Mouse (Mus musculus): ENCODE data around the gene Scgb1a1. TPM values are rescaled to one million over a fixed set of nuclear protein-coding genes. Genes with fewer than 3 reads are reported as not detected.

Gene Scgb1a1
- polyA plus RNA-seq, 1 experiment from 2014 or later = not detected

GRCm38 (mm10) chr19:9039266-9039665 is 48.5 kb downstream of the Scgb1a1 start:
- Histone ChIP-seq H3K9me3 (replicated peaks; ENCODE audit: low read length) (no peaks in the 10 kb centered on the region), H3K27ac (no peak overlapping the region), H3K4me3 (replicated peaks; ENCODE audit: low read depth, low read length) (no peak overlapping the region), H3K27me3 (ENCODE audit: insufficient read depth, low read length) (no peaks in the 10 kb centered on the region), H3K4me1 (replicated peaks; ENCODE audit: insufficient read depth, low read length) (no peaks in the 10 kb centered on the region), H3K36me3 (ENCODE audit: insufficient read depth, low read length) (no peaks in the 10 kb centered on the region), H3K9ac (ENCODE audit: low read depth, low read length) (no peak overlapping the region), H3K4me2 (ENCODE audit: low read length) (no peak overlapping the region)
- TF ChIP-seq CTCF (IDR thresholded peaks at IDR 0.05; ENCODE audit: low read depth) = no peak
- ATAC-seq (replicated peaks; ENCODE audit: low FRiP score, low read depth) (no peak), DNase-seq (ENCODE audit: low spot score) (no peak)
- 76% methylated on average over 4 of the region's 4 CpGs for whole genome bisulfite sequencing

DNA sequence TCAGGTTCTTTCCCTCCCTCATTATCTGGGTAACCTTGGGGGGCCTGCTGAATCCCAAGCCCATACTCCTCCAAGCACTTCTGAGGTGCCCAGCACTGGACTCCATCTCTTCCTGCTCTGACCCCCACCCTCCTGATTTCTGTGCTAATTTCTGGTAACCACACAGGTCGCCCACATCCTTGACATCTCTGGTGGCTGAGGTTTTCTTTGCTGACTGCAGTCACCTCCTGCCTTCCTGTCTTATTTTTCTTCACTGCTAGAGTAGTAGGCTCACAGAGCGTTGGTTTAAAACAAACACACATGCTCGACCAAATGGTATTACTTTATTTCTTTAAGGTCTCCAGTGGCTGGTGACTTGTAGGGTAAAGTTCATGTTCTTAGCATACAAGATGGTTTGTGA is 49.6 kb downstream of the Scgb1a1 start:
- H3K4me1 ChIP-seq (replicated peaks; ENCODE audit: insufficient read depth, low read length) = no peaks in the 10 kb centered on the region
- H3K4me3 ChIP-seq (replicated peaks; ENCODE audit: low read depth, low read length) = no peak overlapping the region
- no peak for ATAC-seq (replicated peaks; ENCODE audit: low FRiP score, low read depth)
- TF ChIP-seq CTCF (IDR thresholded peaks at IDR 0.05; ENCODE audit: low read depth) = no peak
- no peak overlapping the region for H3K4me2 ChIP-seq (ENCODE audit: low read length)
- no peak overlapping the region for H3K27ac ChIP-seq
- WGBS = 49% methylated on average over 3 of the region's 3 CpGs
- H3K9ac ChIP-seq (ENCODE audit: low read depth, low read length) = no peak overlapping the region
- H3K36me3 ChIP-seq (ENCODE audit: insufficient read depth, low read length) = no peaks in the 10 kb centered on the region
- no peaks in the 10 kb centered on the region for H3K9me3 ChIP-seq (replicated peaks; ENCODE audit: low read length)
- DNase-seq (ENCODE audit: low spot score) = no peak
- no peaks in the 10 kb centered on the region for H3K27me3 ChIP-seq (ENCODE audit: insufficient read depth, low read length)

GRCm38 (mm10) chr19:9035101-9035500 is 52.7 kb downstream of the Scgb1a1 start:
- no peak for DNase-seq (ENCODE audit: low spot score)
- Histone ChIP-seq H3K4me1 (replicated peaks; ENCODE audit: insufficient read depth, low read length) (no peaks in the 10 kb centered on the region), H3K27me3 (ENCODE audit: insufficient read depth, low read length) (no peaks in the 10 kb centered on the region), H3K9ac (ENCODE audit: low read depth, low read length) (no peak overlapping the region), H3K4me3 (replicated peaks; ENCODE audit: low read depth, low read length) (no peak overlapping the region), H3K36me3 (ENCODE audit: insufficient read depth, low read length) (no peaks in the 10 kb centered on the region), H3K4me2 (ENCODE audit: low read length) (no peak overlapping the region), H3K27ac (no peak overlapping the region), H3K9me3 (replicated peaks; ENCODE audit: low read length) (no peaks in the 10 kb centered on the region)
- 67% methylated on average over 3 of the region's 3 CpGs for WGBS
- no peak for TF ChIP-seq CTCF (IDR thresholded peaks at IDR 0.05; ENCODE audit: low read depth)
- no peak for ATAC-seq (replicated peaks; ENCODE audit: low FRiP score, low read depth)

- no peak overlapping the region for H3K9ac ChIP-seq (ENCODE audit: low read depth, low read length)
- H3K4me3 ChIP-seq (replicated peaks; ENCODE audit: low read depth, low read length) = no peak overlapping the region
- DNase-seq (ENCODE audit: low spot score) = no peak
- no peaks in the 10 kb centered on the region for H3K4me1 ChIP-seq (replicated peaks; ENCODE audit: insufficient read depth, low read length)
- H3K36me3 ChIP-seq (ENCODE audit: insufficient read depth, low read length) = no peaks in the 10 kb centered on the region
- no peak for ATAC-seq (replicated peaks; ENCODE audit: low FRiP score, low read depth)
- TF ChIP-seq CTCF (IDR thresholded peaks at IDR 0.05; ENCODE audit: low read depth) = no peak
- 84% methylated on average over 3 of the region's 3 CpGs for WGBS
- H3K27ac ChIP-seq = no peak overlapping the region
- H3K9me3 ChIP-seq (replicated peaks; ENCODE audit: low read length) = no peaks in the 10 kb centered on the region
- no peaks in the 10 kb centered on the region for H3K27me3 ChIP-seq (ENCODE audit: insufficient read depth, low read length)
- H3K4me2 ChIP-seq (ENCODE audit: low read length) = no peak overlapping the region
Observed at GRCm38 (mm10) chr19:9034480-9034879, 53.3 kb downstream of the Scgb1a1 start.

Other genes starting within 250 kb of the Scgb1a1 start
- gene Gng3, start 248.8 kb downstream of the Scgb1a1 start, polyA plus RNA-seq (2015; fragmentation: Nextera tagmentation; extraction: Ambion mirVana) = 1.5 and 1.6 TPM in 2 replicates
- 0.85 and 1.1 TPM in 2 replicates for gene Lrrn4cl, start 237.2 kb downstream of the Scgb1a1 start, polyA plus RNA-seq (2015; fragmentation: Nextera tagmentation; extraction: Ambion mirVana)
- gene Ubxn1, start 216.5 kb downstream of the Scgb1a1 start, polyA plus RNA-seq (2015; fragmentation: Nextera tagmentation; extraction: Ambion mirVana) = 195 and 206 TPM in 2 replicates
- gene Uqcc3, start 207.0 kb downstream of the Scgb1a1 start, polyA plus RNA-seq (2015; fragmentation: Nextera tagmentation; extraction: Ambion mirVana) = 94.5 and 97.4 TPM in 2 replicates
- 69.8 and 70.8 TPM in 2 replicates for gene Lbhd1, start 204.2 kb downstream of the Scgb1a1 start, polyA plus RNA-seq (2015; fragmentation: Nextera tagmentation; extraction: Ambion mirVana)
- gene Gm49403, start 204.0 kb downstream of the Scgb1a1 start, polyA plus RNA-seq (2015; fragmentation: Nextera tagmentation; extraction: Ambion mirVana) = not detected in 2 replicates
- 69.0 and 76.7 TPM in 2 replicates for gene 1810009A15Rik, start 199.1 kb downstream of the Scgb1a1 start, polyA plus RNA-seq (2015; fragmentation: Nextera tagmentation; extraction: Ambion mirVana)
- not detected in 2 replicates for gene Gm49416, start 199.0 kb downstream of the Scgb1a1 start, polyA plus RNA-seq (2015; fragmentation: Nextera tagmentation; extraction: Ambion mirVana)
- gene Ints5, start 195.0 kb downstream of the Scgb1a1 start, polyA plus RNA-seq (2015; fragmentation: Nextera tagmentation; extraction: Ambion mirVana) = 27.4 and 29.8 TPM in 2 replicates
- gene Ganab, start 189.9 kb downstream of the Scgb1a1 start, polyA plus RNA-seq (2015; fragmentation: Nextera tagmentation; extraction: Ambion mirVana) = 74.6 and 80.9 TPM in 2 replicates
- gene B3gat3, start 167.6 kb downstream of the Scgb1a1 start, polyA plus RNA-seq (2015; fragmentation: Nextera tagmentation; extraction: Ambion mirVana) = 44.0 and 45.1 TPM in 2 replicates
- 5.7 and 6.0 TPM in 2 replicates for gene Rom1, start 158.6 kb downstream of the Scgb1a1 start, polyA plus RNA-seq (2015; fragmentation: Nextera tagmentation; extraction: Ambion mirVana)
- 25.5 and 26.2 TPM in 2 replicates for gene Eml3, start 158.4 kb downstream of the Scgb1a1 start, polyA plus RNA-seq (2015; fragmentation: Nextera tagmentation; extraction: Ambion mirVana)
- 103 and 116 TPM in 2 replicates for gene Mta2, start 146.1 kb downstream of the Scgb1a1 start, polyA plus RNA-seq (2015; fragmentation: Nextera tagmentation; extraction: Ambion mirVana)
- 19.9 and 22.3 TPM in 2 replicates for gene Tut1, start 134.1 kb downstream of the Scgb1a1 start, polyA plus RNA-seq (2015; fragmentation: Nextera tagmentation; extraction: Ambion mirVana)
- gene Eef1g, start 120.9 kb downstream of the Scgb1a1 start, polyA plus RNA-seq (2015; fragmentation: Nextera tagmentation; extraction: Ambion mirVana) = 328 and 354 TPM in 2 replicates
- gene Ahnak, start 98.7 kb downstream of the Scgb1a1 start, polyA plus RNA-seq (2015; fragmentation: Nextera tagmentation; extraction: Ambion mirVana) = 22.5 and 27.5 TPM in 2 replicates
- 13.4 and 14.6 TPM in 2 replicates for gene Asrgl1, start 47.7 kb upstream of the Scgb1a1 start, polyA plus RNA-seq (2015; fragmentation: Nextera tagmentation; extraction: Ambion mirVana)

Measured in kidney, postnatal 0 days (tissue).